Mouse (Mus musculus) cortical plate, adult 2 months (tissue): Measurements from ENCODE around the gene Nars2. TPM values are rescaled to one million over a fixed set of nuclear protein-coding genes. Genes with fewer than 3 reads are reported as not detected.

Source experiments
- H3K27ac ChIP-seq: fragments of 200-500 bp; 2 replicates; pipeline ENCODE4 v1.5.1; 2012; ENCODE audit warnings: low read length, control low read depth, inconsistent platforms; ENCODE audit not compliant: insufficient read depth
- H3K4me1 ChIP-seq: fragments of 200-500 bp; 2 replicates; pipeline ENCODE4 v1.6.1; 2011; ENCODE audit warnings: low read length; ENCODE audit not compliant: control insufficient read depth, insufficient read depth
- H3K4me3 ChIP-seq: fragments of 200-500 bp; 2 replicates; pipeline ENCODE4 v1.5.1; 2011; ENCODE audit warnings: mild to moderate bottlenecking, low read length, control low read depth; ENCODE audit not compliant: insufficient read depth
- CTCF ChIP-seq: fragments of 200-500 bp; IDR thresholded peaks from 2 replicates; pipeline ENCODE4 v1.5.1; 2011; ENCODE audit warnings: mild to moderate bottlenecking, control low read depth, low read length; ENCODE audit not compliant: insufficient read depth; ENCODE audit errors: extremely low read depth
- POLR2A ChIP-seq: fragments of 200-500 bp; IDR thresholded peaks from 2 replicates; pipeline ENCODE4 v1.6.1; 2011; ENCODE audit warnings: mild to moderate bottlenecking, low read length, control low read depth; ENCODE audit not compliant: insufficient read depth; ENCODE audit errors: extremely low read depth
- polyA plus RNA-seq: library from polyadenylated mRNA; depleted of rRNA; stranded (reverse); fragments of >200 nt; gene quantifications from 2 replicates; pipeline ENCODE4 v1.2.3, GENCODE M21; 2012; rRNA removed

The Nars2 gene
- polyA plus RNA-seq, 1 experiment = 11.8 TPM

GRCm38 (mm10) chr7:97081242-97081958 is 130.1 kb downstream of the Nars2 start, which contains the start of gene Gab2:
Gab2 (plus strand) TSS chr7:97081586.
- Histone ChIP-seq H3K27ac (peak within 1 kb of the TSS; percentile 78; the same call in 1 of the 2 replicates), H3K4me3 (peak within 1 kb of the TSS; percentile 59), H3K4me1 (no peaks in the 10 kb centered on the region)
- TF ChIP-seq CTCF (no peak), POLR2A (no peak)

GRCm38 (mm10) chr7:97081959-97082218 is 130.6 kb downstream of the Nars2 start:
- Histone ChIP-seq H3K4me1 (no peaks in the 10 kb centered on the region), H3K4me3 (peak overlapping the region; percentile 59), H3K27ac (peak overlapping the region; percentile 78; the same call in 1 of the 2 replicates)
- TF ChIP-seq CTCF (no peak), POLR2A (no peak)

GRCm38 (mm10) chr7:97082219-97083101 is 131.2 kb downstream of the Nars2 start:
- Histone ChIP-seq H3K4me3 (peak overlapping the region; percentile 59), H3K4me1 (no peaks in the 10 kb centered on the region), H3K27ac (peak overlapping the region; percentile 78; the same call in 1 of the 2 replicates)
- TF ChIP-seq POLR2A (no peak), CTCF (no peak)

GRCm38 (mm10) chr7:97083579-97083978 is 132.3 kb downstream of the Nars2 start:
- Histone ChIP-seq H3K4me3 (no peak overlapping the region), H3K27ac (no peak overlapping the region), H3K4me1 (no peaks in the 10 kb centered on the region)
- TF ChIP-seq CTCF (no peak), POLR2A (no peak)

DNA sequence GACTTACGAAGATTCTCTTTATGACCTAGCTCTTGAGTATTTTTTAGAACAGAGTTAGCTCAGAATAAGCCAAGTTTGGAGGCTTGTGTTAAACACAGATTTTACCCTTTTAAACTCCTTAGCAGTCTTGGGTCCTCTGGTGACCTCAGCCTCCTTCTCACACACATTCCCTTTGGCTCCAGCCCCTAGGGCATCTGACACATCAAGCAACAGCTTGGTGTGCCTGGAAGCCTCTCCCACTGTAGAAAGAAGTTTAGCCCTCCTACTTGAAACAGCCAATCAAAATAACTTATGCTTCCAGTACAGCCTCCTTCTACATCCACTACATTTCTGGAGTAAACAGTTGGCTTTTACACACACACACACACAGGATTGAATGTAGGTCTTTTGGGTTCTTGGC is 132.9 kb downstream of the Nars2 start:
- Histone ChIP-seq H3K4me3 (no peak overlapping the region), H3K27ac (no peak overlapping the region), H3K4me1 (no peaks in the 10 kb centered on the region)
- TF ChIP-seq POLR2A = no peak
- no peak for TF ChIP-seq CTCF

DNA sequence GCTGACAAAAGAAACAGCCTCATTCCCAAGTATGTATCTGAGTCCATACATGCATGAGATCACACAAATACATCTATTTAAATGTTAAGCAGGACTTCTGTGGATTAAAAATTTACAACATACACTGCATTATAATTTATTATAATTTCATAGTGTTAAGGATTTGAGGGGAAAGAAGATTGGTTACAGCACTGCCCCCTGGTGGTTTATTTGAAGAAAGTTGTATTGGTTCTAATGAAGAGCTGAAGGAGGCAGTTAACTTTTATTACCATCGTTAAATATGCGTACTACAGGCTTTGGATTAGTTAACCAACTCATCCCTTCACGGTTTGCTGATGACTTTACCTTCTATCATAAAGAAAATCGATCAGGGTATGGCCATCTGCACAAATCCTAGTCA is 134.0 kb downstream of the Nars2 start:
- no peak overlapping the region for H3K27ac ChIP-seq
- no peak for TF ChIP-seq POLR2A
- TF ChIP-seq CTCF = no peak
- H3K4me3 ChIP-seq = no peak overlapping the region
- H3K4me1 ChIP-seq = no peaks in the 10 kb centered on the region

DNA sequence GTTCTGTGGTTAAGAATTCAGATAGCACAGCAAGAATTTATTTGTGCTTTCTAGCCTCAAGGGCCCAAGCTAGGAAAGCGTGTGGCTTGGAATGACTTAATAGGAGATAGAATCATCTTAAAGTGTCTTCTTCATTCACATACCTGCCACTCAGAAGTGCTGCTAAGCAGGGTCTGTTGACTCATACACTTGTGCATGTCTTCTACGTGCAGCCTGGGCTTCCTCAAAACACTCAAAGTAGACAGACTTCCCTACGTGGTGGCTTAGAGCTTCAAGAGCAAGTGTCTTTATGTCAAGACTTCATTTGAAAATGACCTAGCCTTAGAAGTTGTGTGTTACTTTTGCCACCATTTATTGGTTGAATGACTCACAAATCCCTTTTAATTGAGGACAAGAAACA is 142.9 kb downstream of the Nars2 start:
- Histone ChIP-seq H3K4me1 (no peaks in the 10 kb centered on the region), H3K4me3 (no peak overlapping the region), H3K27ac (no peak overlapping the region)
- TF ChIP-seq POLR2A = no peak
- TF ChIP-seq CTCF = no peak

- Histone ChIP-seq H3K4me3 (no peak overlapping the region), H3K4me1 (no peaks in the 10 kb centered on the region), H3K27ac (no peak overlapping the region)
- TF ChIP-seq CTCF (no peak), POLR2A (no peak)
Measured at GRCm38 (mm10) chr7:97108119-97108518, 156.8 kb downstream of the Nars2 start.

Other genes starting within 250 kb of the Nars2 start
- gene Gab2, start 130.1 kb downstream of the Nars2 start, polyA plus RNA-seq = 10.1 and 11.0 TPM in 2 replicates